In the genomic region with DNA sequence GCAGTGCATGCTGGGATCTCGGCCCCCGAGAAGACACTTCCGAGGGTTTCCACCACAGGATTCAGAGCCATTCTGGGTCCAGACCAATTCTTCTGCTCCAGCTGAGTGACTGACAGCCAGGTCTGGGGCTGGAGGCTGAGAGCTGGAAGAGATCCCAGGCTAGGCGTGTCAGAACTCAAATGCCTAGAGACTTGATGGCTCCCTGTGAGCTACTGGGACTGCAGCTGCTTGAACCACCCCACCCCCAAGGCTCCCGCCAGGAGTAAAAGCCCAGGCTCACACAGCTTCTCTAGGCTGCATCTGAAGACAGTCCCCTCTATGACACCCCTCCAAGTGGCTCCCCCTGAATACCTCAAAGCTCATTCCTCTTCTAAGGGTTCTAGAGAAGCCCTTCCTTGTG, we compare ENCODE assay signal across 8 mouse cellular contexts. TPM values are rescaled to one million over a fixed set of nuclear protein-coding genes. Genes with fewer than 3 reads are reported as not detected.
A peak's percentile ranks its signal among the peaks of the same experiment; 100 is the strongest.
DNase-seq lines count a peak whose midpoint lies in the region; ATAC-seq and TF ChIP-seq lines count a peak whose summit lies in the region.

No protein-coding gene starts in this region.

- no peaks in the 10 kb centered on the region for H3K9me3 ChIP-seq in kidney, postnatal 0 days (replicated peaks; ENCODE audit: low read length)
- no peaks in the 10 kb centered on the region for H3K9me3 ChIP-seq in lung, embryonic 15.5 days

- WGBS in kidney, postnatal 0 days, result 57% methylated on average over 5 of the region's 5 CpGs
- 22% methylated on average over 5 of the region's 5 CpGs for WGBS in lung, embryonic 15.5 days

- H3K27me3 ChIP-seq in kidney, postnatal 0 days (ENCODE audit: insufficient read depth, low read length), result no peaks in the 10 kb centered on the region
- H3K27me3 ChIP-seq in lung, embryonic 15.5 days, result no peaks in the 10 kb centered on the region

- H3K4me1 ChIP-seq in kidney, postnatal 0 days (replicated peaks; ENCODE audit: insufficient read depth, low read length), result no peaks in the 10 kb centered on the region
- H3K4me1 ChIP-seq in lung, embryonic 15.5 days, result peaks cover 29% of the 10 kb centered on the region

- H3K9ac ChIP-seq in kidney, postnatal 0 days (ENCODE audit: low read depth, low read length), result no peak overlapping the region
- no peak overlapping the region for H3K9ac ChIP-seq in lung, embryonic 15.5 days

- no peaks in the 10 kb centered on the region for H3K36me3 ChIP-seq in kidney, postnatal 0 days (ENCODE audit: insufficient read depth, low read length)
- no peaks in the 10 kb centered on the region for H3K36me3 ChIP-seq in lung, embryonic 15.5 days

- no peak overlapping the region for H3K27ac ChIP-seq in kidney, postnatal 0 days
- H3K27ac ChIP-seq in lung, embryonic 15.5 days, result no peak overlapping the region

- no peak for ATAC-seq in kidney, postnatal 0 days (replicated peaks; ENCODE audit: low FRiP score, low read depth)
- ATAC-seq in lung, embryonic 15.5 days (ENCODE audit: borderline replicate concordance, extremely low read depth, low FRiP score, low TSS enrichment), result peak; percentile 84

- no peak overlapping the region for H3K4me3 ChIP-seq in kidney, postnatal 0 days (replicated peaks; ENCODE audit: low read depth, low read length)
- no peak overlapping the region for H3K4me3 ChIP-seq in lung, embryonic 15.5 days

- DNase-seq in cerebellum, adult 9-10 months, result peak; percentile 40
- no peak for DNase-seq in cerebellum, adult 9-11 months
- peak; percentile 96 for DNase-seq in adipocyte (ENCODE audit: low spot score)
- DNase-seq in gonadal fat pad, adult 2 months (ENCODE audit: low read depth), result peak; percentile 79
- peak; percentile 65 for DNase-seq in kidney, postnatal 0 days (ENCODE audit: low spot score)
- DNase-seq in telencephalon, adult 2 months (ENCODE audit: low read depth, low spot score), result peak; percentile 66
- no peak for DNase-seq in thymus, postnatal 10 days (ENCODE audit: low spot score in 2 of 2)

- H3K4me2 ChIP-seq in kidney, postnatal 0 days (ENCODE audit: low read length), result no peak overlapping the region
- H3K4me2 ChIP-seq in lung, embryonic 15.5 days, result no peak overlapping the region

- TF ChIP-seq CTCF in kidney, postnatal 0 days (IDR thresholded peaks at IDR 0.05; ENCODE audit: low read depth), result no peak

RNA-seq across cellular contexts. Expression of a gene that starts 42.0 kb away (rescaled TPM):
- polyA plus RNA-seq in gonadal fat pad, adult 2 months (2012; rRNA removed), result 1.4 and 1.6 TPM in 2 replicates
- 0.05 and 0.08 TPM in 2 replicates for polyA plus RNA-seq in kidney, postnatal 0 days (2015; fragmentation: Nextera tagmentation; extraction: Ambion mirVana)
- 0.29 and 0.41 TPM in 2 replicates for polyA plus RNA-seq in lung, embryonic 15.5 days (2015; fragmentation: Nextera tagmentation; extraction: Ambion mirVana)

RNA-seq across cellular contexts. Expression of a gene that starts 44.6 kb away (rescaled TPM):
- polyA plus RNA-seq in gonadal fat pad, adult 2 months (2012; rRNA removed), result 2,620 and 4,627 TPM in 2 replicates
- polyA plus RNA-seq in kidney, postnatal 0 days (2015; fragmentation: Nextera tagmentation; extraction: Ambion mirVana), result 1,281 and 1,429 TPM in 2 replicates
- 1,944 and 2,059 TPM in 2 replicates for polyA plus RNA-seq in lung, embryonic 15.5 days (2015; fragmentation: Nextera tagmentation; extraction: Ambion mirVana)

Comparison
In these comparisons a context has a peak if more than half of its experiments do, and no peak if none do; other contexts are left out.
1. DNase-seq: peak in cerebellum, adult 9-10 months (single experiment), adipocyte (single experiment), gonadal fat pad, adult 2 months (single experiment), kidney, postnatal 0 days (single experiment) and telencephalon, adult 2 months (single experiment); none in cerebellum, adult 9-11 months (single experiment) and thymus, postnatal 10 days (0 of 2).